Mouse (Mus musculus): ENCODE data around the gene Msn. TPM values are rescaled to one million over a fixed set of nuclear protein-coding genes. Genes with fewer than 3 reads are reported as not detected.

The Msn gene
- total and polyA plus RNA-seq, 2 experiments = 8.3 to 10.8 TPM

- DNase-seq (ENCODE audit: extremely low read depth, low read depth, low spot score) = no peak
- no peaks in the 10 kb centered on the region for H3K36me3 ChIP-seq (ENCODE audit: control insufficient read depth, insufficient read depth, low read length)
- no peak for TF ChIP-seq POLR2A (IDR thresholded peaks at IDR 0.05; ENCODE audit: extremely low read depth, insufficient read depth, low read length)
- no peak for TF ChIP-seq CTCF (IDR thresholded peaks at IDR 0.05; ENCODE audit: low read depth, low read length)
- no peak overlapping the region for H3K9ac ChIP-seq (ENCODE audit: low read depth, low read length)
- 28% methylated on average over 1 of the region's 1 CpGs for WGBS
- no peaks in the 10 kb centered on the region for H3K4me1 ChIP-seq (ENCODE audit: control insufficient read depth, insufficient read depth, low read length)
- no peak overlapping the region for H3K27ac ChIP-seq (replicated peaks; ENCODE audit: insufficient read depth, low read depth, low read length)
- no peak overlapping the region for H3K4me3 ChIP-seq (ENCODE audit: insufficient read depth, low read depth, low read length)
- no peaks in the 10 kb centered on the region for H3K27me3 ChIP-seq (ENCODE audit: control insufficient read depth, insufficient read depth, low read length)
- H3K79me2 ChIP-seq (ENCODE audit: control insufficient read depth, insufficient read depth, low read length) = no peaks in the 10 kb centered on the region
Observed at GRCm38 (mm10) chrX:96206872-96207271, 111.0 kb downstream of the Msn start.

GRCm38 (mm10) chrX:96218088-96218487, 122.2 kb downstream of the Msn start:
- Histone ChIP-seq H3K79me2 (ENCODE audit: control insufficient read depth, insufficient read depth, low read length) (no peaks in the 10 kb centered on the region), H3K27me3 (ENCODE audit: control insufficient read depth, insufficient read depth, low read length) (no peaks in the 10 kb centered on the region), H3K27ac (replicated peaks; ENCODE audit: insufficient read depth, low read depth, low read length) (no peak overlapping the region), H3K9ac (ENCODE audit: low read depth, low read length) (no peak overlapping the region), H3K4me1 (ENCODE audit: control insufficient read depth, insufficient read depth, low read length) (no peaks in the 10 kb centered on the region), H3K4me3 (ENCODE audit: insufficient read depth, low read depth, low read length) (no peak overlapping the region), H3K36me3 (ENCODE audit: control insufficient read depth, insufficient read depth, low read length) (no peaks in the 10 kb centered on the region)
- no peak for DNase-seq (ENCODE audit: extremely low read depth, low read depth, low spot score)
- TF ChIP-seq POLR2A (IDR thresholded peaks at IDR 0.05; ENCODE audit: extremely low read depth, insufficient read depth, low read length) (no peak), CTCF (IDR thresholded peaks at IDR 0.05; ENCODE audit: low read depth, low read length) (no peak)
- 40% methylated on average over 1 of the region's 1 CpGs for WGBS

Other genes with a start within 250 kb of the Msn start
- gene Las1l, start 139.1 kb upstream of the Msn start, total RNA-seq (2014; rRNA removed) = 23.0 and 23.4 TPM in 2 replicates
- gene Las1l, start 139.1 kb upstream of the Msn start, polyA plus RNA-seq (2012; rRNA removed) = 9.0 and 9.2 TPM in 2 replicates
- 43.0 and 55.4 TPM in 2 replicates for gene Vsig4, start 197.4 kb downstream of the Msn start, total RNA-seq (2014; rRNA removed)
- 5.3 and 7.5 TPM in 2 replicates for gene Vsig4, start 197.4 kb downstream of the Msn start, polyA plus RNA-seq (2012; rRNA removed)

Measured in liver, adult 2 months (tissue).